Mouse (Mus musculus) kidney, adult 2 months (tissue): ENCODE measurements around the gene Gm10912. TPM values are rescaled to one million over a fixed set of nuclear protein-coding genes. Genes with fewer than 3 reads are reported as not detected.
A peak's percentile ranks its signal among the peaks of the same experiment; 100 is the strongest.

Source experiments
- DNase-seq: peaks from one replicate; pipeline ENCODE4 v3.0.0; 2021
- H3K27ac ChIP-seq: fragments of 200-500 bp; 2 replicates; pipeline ENCODE4 v1.5.1; 2012; ENCODE audit warnings: low read depth, low read length, control low read depth, inconsistent platforms; ENCODE audit not compliant: insufficient read depth
- H3K27me3 ChIP-seq: fragments of 200-500 bp; replicated peaks from 2 replicates; pipeline ENCODE4 v1.6.1; 2012; ENCODE audit warnings: mild to moderate bottlenecking, moderate library complexity, low read length, inconsistent platforms; ENCODE audit not compliant: control insufficient read depth, insufficient read depth
- H3K36me3 ChIP-seq: fragments of 200-500 bp; 2 replicates; pipeline ENCODE4 v1.6.1; 2012; ENCODE audit warnings: mild to moderate bottlenecking, moderate library complexity, low read length, inconsistent platforms; ENCODE audit not compliant: control insufficient read depth, insufficient read depth
- H3K4me1 ChIP-seq: fragments of 200-500 bp; 2 replicates; pipeline ENCODE4 v1.6.1; 2011; ENCODE audit warnings: low read length; ENCODE audit not compliant: control insufficient read depth, insufficient read depth
- H3K4me3 ChIP-seq: fragments of 200-500 bp; 2 replicates; pipeline ENCODE4 v1.5.1; 2011; ENCODE audit warnings: mild to moderate bottlenecking, low read depth, low read length, control low read depth; ENCODE audit not compliant: insufficient read depth
- CTCF ChIP-seq: fragments of 200-500 bp; conservative IDR thresholded peaks from 2 replicates; pipeline ENCODE4 v1.5.1; 2011; ENCODE audit warnings: low read depth, mild to moderate bottlenecking, control low read depth, low read length, moderate library complexity, mixed read lengths; ENCODE audit not compliant: insufficient read depth, insufficient read length
- POLR2A ChIP-seq: fragments of 200-500 bp; IDR thresholded peaks from one replicate; pipeline ENCODE4 v1.6.1; 2011; ENCODE audit warnings: low read depth, low read length, control low read depth
- WGBS: fragments of 180-500 bp; shearing (Covaris S2); methylation state at CpG from one replicate; pipeline ENCODE4 v1.1.7; 2018; 5-methylcytosine and 5-hydroxymethylcytosine counted together
- polyA plus RNA-seq: library from polyadenylated mRNA; depleted of rRNA; stranded (reverse); fragments of >200 nt; gene quantifications from 2 replicates; pipeline ENCODE4 v1.2.3, GENCODE M21; 2012

Gene Gm10912
- polyA plus RNA-seq, 1 experiment: 0.14 TPM

GRCm38 (mm10) chr2:104043624-104044478 lies 21.8 kb upstream of the Gm10912 start:
- H3K27me3 ChIP-seq: no peaks in the 10 kb centered on the region
- H3K4me1 ChIP-seq: peaks cover 8% of the 10 kb centered on the region
- H3K36me3 ChIP-seq: peaks cover 14% of the 10 kb centered on the region
- TF ChIP-seq CTCF (no peak), POLR2A (no peak)
- 26% methylated on average over 5 of the region's 5 CpGs for WGBS
- H3K4me3 ChIP-seq: no peak overlapping the region
- peak overlapping the region; percentile 77 for H3K27ac ChIP-seq
- peak; percentile 11 for DNase-seq

- H3K4me3 ChIP-seq: no peak overlapping the region
- peaks cover 14% of the 10 kb centered on the region for H3K36me3 ChIP-seq
- H3K4me1 ChIP-seq: peaks cover 8% of the 10 kb centered on the region
- TF ChIP-seq CTCF: no peak
- no peak for TF ChIP-seq POLR2A
- H3K27me3 ChIP-seq: no peaks in the 10 kb centered on the region
- peak; percentile 48 for DNase-seq
- H3K27ac ChIP-seq: peak overlapping the region; percentile 75; the same call in 1 of the 2 replicates
- WGBS: 43% methylated on average over 1 of the region's 1 CpGs
These were observed 21.0 kb upstream of the Gm10912 start for GRCm38 (mm10) chr2:104044479-104045080.

- Histone ChIP-seq H3K4me3 (no peak overlapping the region), H3K27ac (no peak overlapping the region), H3K36me3 (peaks cover 8% of the 10 kb centered on the region; the same call in 1 of the 2 replicates), H3K27me3 (no peaks in the 10 kb centered on the region), H3K4me1 (no peaks in the 10 kb centered on the region)
- no peak for DNase-seq
- TF ChIP-seq POLR2A: no peak
- no peak for TF ChIP-seq CTCF
- 87% methylated on average over 1 of the region's 1 CpGs for WGBS
These were observed 7.2 kb upstream of the Gm10912 start for GRCm38 (mm10) chr2:104058381-104058780.

GRCm38 (mm10) chr2:104058954-104059353 lies 6.7 kb upstream of the Gm10912 start:
- no peak for TF ChIP-seq CTCF
- no peak for TF ChIP-seq POLR2A
- Histone ChIP-seq H3K36me3 (peaks cover 8% of the 10 kb centered on the region; the same call in 1 of the 2 replicates), H3K27ac (no peak overlapping the region), H3K27me3 (no peaks in the 10 kb centered on the region), H3K4me1 (no peaks in the 10 kb centered on the region), H3K4me3 (no peak overlapping the region)
- no peak for DNase-seq
- WGBS: 91% methylated on average over 4 of the region's 4 CpGs

GRCm38 (mm10) chr2:104059786-104060185 lies 5.8 kb upstream of the Gm10912 start:
- H3K4me3 ChIP-seq: no peak overlapping the region
- 83% methylated on average over 10 of the region's 10 CpGs for WGBS
- no peak for DNase-seq
- peaks cover 7% of the 10 kb centered on the region; the same call in 1 of the 2 replicates for H3K36me3 ChIP-seq
- no peak overlapping the region for H3K27ac ChIP-seq
- H3K4me1 ChIP-seq: no peaks in the 10 kb centered on the region
- H3K27me3 ChIP-seq: no peaks in the 10 kb centered on the region
- TF ChIP-seq CTCF (no peak), POLR2A (no peak)

GRCm38 (mm10) chr2:104060996-104061395 lies 4.6 kb upstream of the Gm10912 start:
- WGBS: 96% methylated on average over 6 of the region's 6 CpGs
- peaks cover 3% of the 10 kb centered on the region; the same call in 1 of the 2 replicates for H3K36me3 ChIP-seq
- TF ChIP-seq POLR2A (no peak), CTCF (no peak)

GRCm38 (mm10) chr2:104062665-104063064 lies 3.0 kb upstream of the Gm10912 start:
- no peaks in the 10 kb centered on the region for H3K27me3 ChIP-seq
- TF ChIP-seq CTCF (no peak), POLR2A (no peak)
- peaks cover 3% of the 10 kb centered on the region; the same call in 1 of the 2 replicates for H3K36me3 ChIP-seq
- H3K4me1 ChIP-seq: no peaks in the 10 kb centered on the region
- H3K27ac ChIP-seq: no peak overlapping the region
- no peak for DNase-seq
- no peak overlapping the region for H3K4me3 ChIP-seq

More at GRCm38 (mm10) chr2:104060996-104061395, 4.6 kb upstream of the Gm10912 start:
- no peak overlapping the region for H3K4me3 ChIP-seq
- H3K4me1 ChIP-seq: no peaks in the 10 kb centered on the region
- no peak overlapping the region for H3K27ac ChIP-seq
- no peak for DNase-seq
- no peaks in the 10 kb centered on the region for H3K27me3 ChIP-seq
